Mouse (Mus musculus): Measurements from ENCODE around the gene Mfge8. TPM values are rescaled to one million over a fixed set of nuclear protein-coding genes. Genes with fewer than 3 reads are reported as not detected.

The Mfge8 gene
- polyA plus RNA-seq, 1 experiment = 30.3 TPM

- no peak for TF ChIP-seq CTCF (IDR thresholded peaks at IDR 0.05; ENCODE audit: low read depth, low read length)
- no peak for TF ChIP-seq POLR2A (IDR thresholded peaks at IDR 0.05; ENCODE audit: borderline replicate concordance, low read depth, low read length)
- H3K27ac ChIP-seq (ENCODE audit: insufficient read depth, low read depth, low read length) = no peak overlapping the region
- no peak overlapping the region for H3K4me3 ChIP-seq (ENCODE audit: insufficient read depth, low read length)
- peaks cover 4% of the 10 kb centered on the region; the same call in 1 of the 2 replicates for H3K4me1 ChIP-seq (ENCODE audit: control insufficient read depth, insufficient read depth, low read length)
Observed at GRCm38 (mm10) chr7:79167006-79167562, 18.2 kb upstream of the Mfge8 start.

GRCm38 (mm10) chr7:79159406-79159805 lies 10.5 kb upstream of the Mfge8 start:
- TF ChIP-seq POLR2A (IDR thresholded peaks at IDR 0.05; ENCODE audit: borderline replicate concordance, low read depth, low read length) (no peak), CTCF (IDR thresholded peaks at IDR 0.05; ENCODE audit: low read depth, low read length) (no peak)
- H3K27ac ChIP-seq (ENCODE audit: insufficient read depth, low read depth, low read length) = no peak overlapping the region
- H3K4me3 ChIP-seq (ENCODE audit: insufficient read depth, low read length) = no peak overlapping the region
- H3K4me1 ChIP-seq (ENCODE audit: control insufficient read depth, insufficient read depth, low read length) = no peaks in the 10 kb centered on the region

- TF ChIP-seq CTCF (IDR thresholded peaks at IDR 0.05; ENCODE audit: low read depth, low read length) (no peak), POLR2A (IDR thresholded peaks at IDR 0.05; ENCODE audit: borderline replicate concordance, low read depth, low read length) (no peak)
- Histone ChIP-seq H3K4me1 (ENCODE audit: control insufficient read depth, insufficient read depth, low read length) (peaks cover 4% of the 10 kb centered on the region), H3K4me3 (ENCODE audit: insufficient read depth, low read length) (no peak overlapping the region), H3K27ac (ENCODE audit: insufficient read depth, low read depth, low read length) (no peak overlapping the region)
Observed at GRCm38 (mm10) chr7:79149522-79149921, 662 bp upstream of the Mfge8 start.

GRCm38 (mm10) chr7:79147931-79148653 lies 768 bp downstream of the Mfge8 start:
- Histone ChIP-seq H3K4me3 (ENCODE audit: insufficient read depth, low read length) (peak overlapping the region; percentile 88), H3K27ac (ENCODE audit: insufficient read depth, low read depth, low read length) (no peak overlapping the region), H3K4me1 (ENCODE audit: control insufficient read depth, insufficient read depth, low read length) (peaks cover 4% of the 10 kb centered on the region)
- no peak for TF ChIP-seq CTCF (IDR thresholded peaks at IDR 0.05; ENCODE audit: low read depth, low read length)
- no peak for TF ChIP-seq POLR2A (IDR thresholded peaks at IDR 0.05; ENCODE audit: borderline replicate concordance, low read depth, low read length)

- no peak overlapping the region for H3K4me3 ChIP-seq (ENCODE audit: insufficient read depth, low read length)
Observed at GRCm38 (mm10) chr7:79147011-79147837, 1.6 kb downstream of the Mfge8 start.

GRCm38 (mm10) chr7:79140897-79141296 lies 8.0 kb downstream of the Mfge8 start:
- TF ChIP-seq CTCF (IDR thresholded peaks at IDR 0.05; ENCODE audit: low read depth, low read length) (peak; percentile 90), POLR2A (IDR thresholded peaks at IDR 0.05; ENCODE audit: borderline replicate concordance, low read depth, low read length) (no peak)
- H3K27ac ChIP-seq (ENCODE audit: insufficient read depth, low read depth, low read length) = no peak overlapping the region
- H3K4me1 ChIP-seq (ENCODE audit: control insufficient read depth, insufficient read depth, low read length) = peaks cover 7% of the 10 kb centered on the region
- H3K4me3 ChIP-seq (ENCODE audit: insufficient read depth, low read length) = no peak overlapping the region

More at GRCm38 (mm10) chr7:79147011-79147837, 1.6 kb downstream of the Mfge8 start:
- H3K4me1 ChIP-seq (ENCODE audit: control insufficient read depth, insufficient read depth, low read length) = peaks cover 4% of the 10 kb centered on the region
- no peak overlapping the region for H3K27ac ChIP-seq (ENCODE audit: insufficient read depth, low read depth, low read length)
- TF ChIP-seq POLR2A (IDR thresholded peaks at IDR 0.05; ENCODE audit: borderline replicate concordance, low read depth, low read length) = no peak
- no peak for TF ChIP-seq CTCF (IDR thresholded peaks at IDR 0.05; ENCODE audit: low read depth, low read length)

- TF ChIP-seq CTCF (IDR thresholded peaks at IDR 0.05; ENCODE audit: low read depth, low read length) (no peak), POLR2A (IDR thresholded peaks at IDR 0.05; ENCODE audit: borderline replicate concordance, low read depth, low read length) (no peak)
- Histone ChIP-seq H3K27ac (ENCODE audit: insufficient read depth, low read depth, low read length) (no peak overlapping the region), H3K4me3 (ENCODE audit: insufficient read depth, low read length) (no peak overlapping the region), H3K4me1 (ENCODE audit: control insufficient read depth, insufficient read depth, low read length) (peaks cover 7% of the 10 kb centered on the region)
Observed at GRCm38 (mm10) chr7:79139891-79140591, 8.8 kb downstream of the Mfge8 start.

- H3K27ac ChIP-seq (ENCODE audit: insufficient read depth, low read depth, low read length) = no peak overlapping the region
- TF ChIP-seq CTCF (IDR thresholded peaks at IDR 0.05; ENCODE audit: low read depth, low read length) = no peak
- TF ChIP-seq POLR2A (IDR thresholded peaks at IDR 0.05; ENCODE audit: borderline replicate concordance, low read depth, low read length) = no peak
- peaks cover 7% of the 10 kb centered on the region for H3K4me1 ChIP-seq (ENCODE audit: control insufficient read depth, insufficient read depth, low read length)
- no peak overlapping the region for H3K4me3 ChIP-seq (ENCODE audit: insufficient read depth, low read length)
Observed at GRCm38 (mm10) chr7:79139328-79139824, 9.5 kb downstream of the Mfge8 start.

GRCm38 (mm10) chr7:79133391-79133790 lies 15.5 kb downstream of the Mfge8 start:
- TF ChIP-seq POLR2A (IDR thresholded peaks at IDR 0.05; ENCODE audit: borderline replicate concordance, low read depth, low read length) (no peak), CTCF (IDR thresholded peaks at IDR 0.05; ENCODE audit: low read depth, low read length) (no peak)
- H3K4me1 ChIP-seq (ENCODE audit: control insufficient read depth, insufficient read depth, low read length) = no peaks in the 10 kb centered on the region

More at GRCm38 (mm10) chr7:79133391-79133790, 15.5 kb downstream of the Mfge8 start:
- Histone ChIP-seq H3K4me3 (ENCODE audit: insufficient read depth, low read length) (no peak overlapping the region), H3K27ac (ENCODE audit: insufficient read depth, low read depth, low read length) (no peak overlapping the region)

Data from bone marrow macrophage, adult 2 months (primary cell).